Mouse (Mus musculus) C2C12 (cell line): Measurements from ENCODE around the gene Zfp697. TPM values are rescaled to one million over a fixed set of nuclear protein-coding genes. Genes with fewer than 3 reads are reported as not detected.
"Not testable (repeated sequence)": the region's sequence is repeated elsewhere in the genome, so short reads cannot be mapped to it uniquely, and the experiment has no call there.

Experiments used
- H3K27me3 ChIP-seq: one replicate; pipeline ENCODE4 v1.6.1; 2011; ENCODE audit not compliant: control insufficient read depth, insufficient read depth, insufficient read length
- H3K36me3 ChIP-seq: one replicate; pipeline ENCODE4 v1.6.1; 2011; ENCODE audit not compliant: control insufficient read depth, insufficient read depth
- H3K4me3 ChIP-seq: one replicate; pipeline ENCODE4 v1.5.1; 2011; ENCODE audit warnings: mild to moderate bottlenecking, control low read depth; ENCODE audit not compliant: poor library complexity, insufficient read depth, severe bottlenecking
- H3K79me2 ChIP-seq: one replicate; pipeline ENCODE4 v1.6.1; 2011; ENCODE audit not compliant: control insufficient read depth, insufficient read depth
- H3K79me3 ChIP-seq: one replicate; pipeline ENCODE4 v1.6.1; 2011; ENCODE audit warnings: low read depth, control low read depth
- H3ac ChIP-seq: one replicate; pipeline ENCODE3; 2011; ENCODE audit warnings: low read depth; ENCODE audit not compliant: control insufficient read depth, insufficient read length
- polyA plus RNA-seq: library from polyadenylated mRNA; unstranded; fragments of >200 nt; fragmentation: generic; extraction: Trizol; gene quantifications from one replicate; pipeline ENCODE4 v1.2.1, GENCODE M21; 2012; ENCODE audit warnings: missing spikeins

Gene Zfp697
- polyA plus RNA-seq, 1 experiment: 7.5 TPM

DNA sequence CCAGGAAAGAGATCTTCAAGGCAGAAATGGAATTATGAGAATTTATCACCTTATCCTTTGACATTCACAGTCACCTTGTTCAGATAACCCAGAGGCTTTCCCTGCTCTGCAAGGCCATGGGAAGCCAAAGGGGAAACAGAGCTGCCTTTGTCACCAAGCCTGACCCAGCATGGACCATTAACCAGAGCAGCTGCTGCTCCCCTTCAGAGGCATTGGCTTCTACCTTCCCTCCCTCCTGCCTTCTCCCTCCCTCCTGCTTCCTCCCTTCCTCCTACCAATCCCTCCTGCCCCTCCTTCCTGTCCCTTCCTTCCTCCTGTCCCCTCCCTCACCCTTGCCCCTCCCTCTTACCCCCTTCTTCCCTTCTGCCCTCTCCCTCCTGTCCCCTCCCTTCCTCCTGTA lies 111.9 kb downstream of the Zfp697 start:
- H3K79me3 ChIP-seq, H3ac ChIP-seq, H3K27me3 ChIP-seq, H3K4me3 ChIP-seq, H3K79me2 ChIP-seq, H3K36me3 ChIP-seq: not testable (repeated sequence)

DNA sequence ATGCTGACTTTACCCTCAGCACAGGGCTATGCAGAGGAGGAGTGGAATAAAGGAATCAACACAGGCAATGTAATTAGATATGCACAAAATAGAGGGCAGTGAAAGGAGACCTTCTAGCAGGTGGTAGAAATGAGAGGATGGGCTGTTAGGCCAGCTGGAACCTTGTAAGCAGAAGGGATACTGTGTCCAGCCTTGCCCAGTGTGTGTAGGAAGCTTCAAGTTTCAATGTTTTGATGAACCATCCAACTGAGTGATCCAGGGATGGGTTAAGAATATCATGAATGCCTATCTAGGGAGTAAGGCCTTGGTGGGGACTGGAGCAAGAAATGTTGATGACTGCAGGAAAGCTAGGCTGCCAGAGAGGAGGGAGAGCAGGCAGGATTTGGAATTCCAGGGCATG lies 112.8 kb downstream of the Zfp697 start:
- not testable (repeated sequence) for H3K79me2 ChIP-seq, H3K4me3 ChIP-seq, H3K79me3 ChIP-seq, H3K36me3 ChIP-seq, H3K27me3 ChIP-seq, H3ac ChIP-seq

DNA sequence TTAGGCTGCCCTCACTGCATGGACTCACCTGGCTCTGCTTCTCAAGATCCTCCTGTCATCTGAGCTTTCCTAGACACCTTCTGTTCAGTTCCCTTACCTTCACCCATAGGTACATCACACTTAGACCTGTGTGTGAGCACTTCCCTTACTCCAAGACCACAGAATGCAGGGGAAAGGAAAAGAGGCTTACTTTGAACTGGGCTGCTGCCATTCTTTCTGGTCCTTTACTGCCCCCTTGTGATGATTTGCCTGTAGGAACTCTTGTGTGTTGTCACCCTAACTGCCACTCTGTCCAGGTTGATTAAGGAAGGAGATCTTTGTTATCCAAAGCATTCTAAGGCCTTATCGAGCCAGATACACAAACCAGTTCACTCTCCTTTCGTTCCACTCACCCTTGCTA lies 114.5 kb downstream of the Zfp697 start:
- H3K36me3 ChIP-seq, H3K79me3 ChIP-seq, H3K4me3 ChIP-seq, H3K27me3 ChIP-seq, H3K79me2 ChIP-seq, H3ac ChIP-seq: not testable (repeated sequence)

DNA sequence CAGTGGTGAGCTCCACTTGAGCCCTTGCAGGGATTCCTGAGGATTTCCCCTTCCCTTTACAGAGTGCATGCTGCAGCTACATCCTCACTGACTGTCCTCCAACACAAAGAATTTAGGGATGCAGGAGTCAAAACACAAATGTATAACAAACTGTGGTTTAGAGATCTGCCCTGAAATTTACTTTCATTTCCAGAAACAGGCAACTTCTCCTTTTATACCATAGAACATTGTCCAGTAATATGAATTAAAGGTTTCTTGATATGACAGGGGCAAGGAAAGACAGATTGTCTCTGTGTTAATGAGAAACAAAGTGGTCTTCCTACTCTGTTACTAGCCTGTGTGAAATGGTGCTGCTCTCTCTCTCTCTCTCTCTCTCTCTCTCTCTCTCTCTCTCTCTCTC lies 115.1 kb downstream of the Zfp697 start:
- not testable (repeated sequence) for H3K79me2 ChIP-seq, H3K36me3 ChIP-seq, H3K27me3 ChIP-seq, H3K4me3 ChIP-seq, H3ac ChIP-seq, H3K79me3 ChIP-seq

DNA sequence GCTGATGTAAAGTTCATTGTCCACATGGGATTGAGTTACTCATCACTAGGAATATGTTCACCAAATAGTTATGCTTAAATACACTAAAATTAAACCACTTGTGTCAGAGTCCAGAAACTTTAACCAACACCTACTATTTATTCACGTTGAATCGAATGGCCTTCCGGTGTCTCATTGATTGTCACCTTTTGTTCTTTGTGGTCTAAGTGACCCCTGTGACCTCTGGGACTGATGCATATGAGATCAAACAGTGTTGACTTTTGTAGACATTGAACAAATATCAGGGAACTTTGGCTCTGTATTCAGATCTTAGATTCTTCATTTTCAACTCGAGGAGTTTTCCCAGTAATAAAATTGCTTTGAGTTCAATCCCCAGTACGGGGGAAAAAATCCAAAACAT lies 125.0 kb downstream of the Zfp697 start:
- not testable (repeated sequence) for H3K79me2 ChIP-seq, H3K27me3 ChIP-seq

DNA sequence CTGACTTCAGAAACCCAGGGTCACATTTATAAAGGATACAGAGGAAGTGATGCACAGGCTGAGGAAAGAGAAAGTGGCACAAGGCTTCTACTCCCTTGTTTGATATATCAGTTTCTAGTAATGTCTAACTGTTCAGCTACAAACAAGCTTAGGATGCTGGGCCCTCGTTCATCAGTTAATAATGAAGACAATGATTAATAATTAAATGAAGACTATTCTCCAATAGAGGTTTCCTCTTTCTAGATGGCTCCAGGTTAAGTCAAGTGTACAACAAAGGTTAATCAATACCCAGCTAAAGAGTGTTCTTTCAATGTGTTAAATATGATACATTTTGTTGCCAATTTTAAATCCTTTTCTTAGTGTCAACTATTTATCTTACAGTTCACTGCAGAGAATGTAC lies 128.2 kb downstream of the Zfp697 start, which contains the start of gene Hsd3b4:
Hsd3b4 (minus strand) TSS at position 101 of the 400 bp plus-strand sequence.
- not testable (repeated sequence) for H3K79me2 ChIP-seq, H3K4me3 ChIP-seq

More for the DNA sequence above, 125.0 kb downstream of the Zfp697 start:
- not testable (repeated sequence) for H3K4me3 ChIP-seq, H3ac ChIP-seq, H3K36me3 ChIP-seq, H3K79me3 ChIP-seq

DNA sequence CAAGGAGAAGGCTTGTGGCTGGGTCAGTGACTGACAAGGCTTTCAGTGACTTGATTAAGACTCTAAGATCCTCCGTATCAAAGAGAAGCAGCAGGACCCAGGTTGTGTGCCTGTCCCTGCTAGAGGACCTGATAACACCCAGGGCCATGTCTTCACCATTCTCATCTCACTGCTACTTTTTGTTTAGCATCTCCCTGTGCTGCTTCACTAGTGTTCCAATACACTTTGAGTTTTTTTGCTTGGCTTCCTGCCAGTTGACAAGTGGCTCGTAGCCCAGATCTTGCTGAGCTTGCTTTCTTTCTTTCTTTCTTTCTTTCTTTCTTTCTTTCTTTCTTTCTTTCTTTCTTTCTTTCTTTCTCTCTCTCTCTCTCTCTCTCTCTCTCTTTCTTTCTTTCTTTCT lies 140.5 kb downstream of the Zfp697 start:
- not testable (repeated sequence) for H3K36me3 ChIP-seq, H3K27me3 ChIP-seq, H3K79me3 ChIP-seq, H3ac ChIP-seq, H3K79me2 ChIP-seq, H3K4me3 ChIP-seq

More for the DNA sequence above, 128.2 kb downstream of the Zfp697 start, which contains the start of gene Hsd3b4:
- not testable (repeated sequence) for H3K36me3 ChIP-seq, H3K27me3 ChIP-seq, H3ac ChIP-seq, H3K79me3 ChIP-seq

DNA sequence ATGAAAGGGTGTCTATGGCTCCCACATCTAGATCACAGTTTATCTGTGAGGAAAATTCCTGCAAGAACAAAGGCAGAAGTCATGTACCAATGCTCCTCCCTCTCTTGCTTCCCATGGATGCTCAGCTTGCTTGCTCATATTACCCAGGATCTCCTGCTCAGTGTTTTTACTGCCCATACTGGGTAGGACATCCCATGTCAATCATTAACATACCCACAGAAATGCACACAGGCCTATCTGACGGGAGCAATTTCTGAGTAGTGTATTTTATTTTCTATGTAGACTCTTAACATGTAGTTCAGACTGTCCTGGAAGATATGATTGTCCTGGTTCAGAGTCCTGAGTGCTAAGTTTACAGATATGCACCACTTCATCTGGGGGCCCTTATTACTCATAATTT lies 142.3 kb downstream of the Zfp697 start:
- not testable (repeated sequence) for H3K79me2 ChIP-seq, H3K4me3 ChIP-seq, H3K79me3 ChIP-seq, H3K36me3 ChIP-seq, H3K27me3 ChIP-seq, H3ac ChIP-seq

DNA sequence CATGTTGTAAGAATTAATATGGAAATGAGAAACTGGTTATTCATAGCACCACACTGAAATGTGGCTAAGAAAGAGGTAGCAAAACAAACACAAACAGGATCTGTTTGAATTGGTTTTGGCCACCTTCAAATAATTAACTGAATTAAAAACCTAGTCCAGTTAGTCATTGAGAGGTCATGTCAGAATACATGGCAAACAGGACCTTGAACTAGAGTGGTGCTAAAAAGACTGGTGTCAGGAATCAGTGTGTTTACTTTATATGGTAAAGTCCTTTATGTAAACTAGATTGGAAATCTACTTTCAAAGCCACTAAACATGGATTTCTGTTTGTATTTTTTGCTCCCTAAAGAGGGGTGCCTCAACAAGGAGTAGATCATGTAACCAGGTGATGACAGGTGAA lies 142.7 kb downstream of the Zfp697 start:
- not testable (repeated sequence) for H3K79me2 ChIP-seq, H3K36me3 ChIP-seq, H3K79me3 ChIP-seq, H3K27me3 ChIP-seq, H3ac ChIP-seq, H3K4me3 ChIP-seq

DNA sequence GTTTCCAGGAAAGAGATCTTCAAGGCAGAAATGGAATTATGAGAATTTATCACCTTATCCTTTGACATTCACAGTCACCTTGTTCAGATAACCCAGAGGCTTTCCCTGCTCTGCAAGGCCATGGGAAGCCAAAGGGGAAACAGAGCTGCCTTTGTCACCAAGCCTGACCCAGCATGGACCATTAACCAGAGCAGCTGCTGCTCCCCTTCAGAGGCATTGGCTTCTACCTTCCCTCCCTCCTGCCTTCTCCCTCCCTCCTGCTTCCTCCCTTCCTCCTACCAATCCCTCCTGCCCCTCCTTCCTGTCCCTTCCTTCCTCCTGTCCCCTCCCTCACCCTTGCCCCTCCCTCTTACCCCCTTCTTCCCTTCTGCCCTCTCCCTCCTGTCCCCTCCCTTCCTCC lies 165.4 kb downstream of the Zfp697 start:
- H3ac ChIP-seq, H3K79me3 ChIP-seq, H3K27me3 ChIP-seq, H3K4me3 ChIP-seq, H3K79me2 ChIP-seq, H3K36me3 ChIP-seq: not testable (repeated sequence)

DNA sequence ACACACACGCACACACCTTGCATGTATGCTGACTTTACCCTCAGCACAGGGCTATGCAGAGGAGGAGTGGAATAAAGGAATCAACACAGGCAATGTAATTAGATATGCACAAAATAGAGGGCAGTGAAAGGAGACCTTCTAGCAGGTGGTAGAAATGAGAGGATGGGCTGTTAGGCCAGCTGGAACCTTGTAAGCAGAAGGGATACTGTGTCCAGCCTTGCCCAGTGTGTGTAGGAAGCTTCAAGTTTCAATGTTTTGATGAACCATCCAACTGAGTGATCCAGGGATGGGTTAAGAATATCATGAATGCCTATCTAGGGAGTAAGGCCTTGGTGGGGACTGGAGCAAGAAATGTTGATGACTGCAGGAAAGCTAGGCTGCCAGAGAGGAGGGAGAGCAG lies 166.2 kb downstream of the Zfp697 start:
- H3ac ChIP-seq, H3K4me3 ChIP-seq, H3K27me3 ChIP-seq, H3K36me3 ChIP-seq, H3K79me2 ChIP-seq, H3K79me3 ChIP-seq: not testable (repeated sequence)

DNA sequence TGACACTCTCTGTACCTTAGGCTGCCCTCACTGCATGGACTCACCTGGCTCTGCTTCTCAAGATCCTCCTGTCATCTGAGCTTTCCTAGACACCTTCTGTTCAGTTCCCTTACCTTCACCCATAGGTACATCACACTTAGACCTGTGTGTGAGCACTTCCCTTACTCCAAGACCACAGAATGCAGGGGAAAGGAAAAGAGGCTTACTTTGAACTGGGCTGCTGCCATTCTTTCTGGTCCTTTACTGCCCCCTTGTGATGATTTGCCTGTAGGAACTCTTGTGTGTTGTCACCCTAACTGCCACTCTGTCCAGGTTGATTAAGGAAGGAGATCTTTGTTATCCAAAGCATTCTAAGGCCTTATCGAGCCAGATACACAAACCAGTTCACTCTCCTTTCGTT lies 168.0 kb downstream of the Zfp697 start:
- not testable (repeated sequence) for H3K79me3 ChIP-seq

More for the DNA sequence above, 168.0 kb downstream of the Zfp697 start:
- not testable (repeated sequence) for H3K36me3 ChIP-seq, H3K4me3 ChIP-seq, H3ac ChIP-seq, H3K27me3 ChIP-seq, H3K79me2 ChIP-seq
